Mouse (Mus musculus) 3134 (cell line): ENCODE data around the gene Zcchc10.
"Not testable (repeated sequence)": the region's sequence is repeated elsewhere in the genome, so short reads cannot be mapped to it uniquely, and the experiment has no call there.

Experiments used
- DNase-seq: peaks from one replicate; pipeline ENCODE4 v3.0.0-alpha.2; 2011; ENCODE audit warnings: low spot score; ENCODE audit not compliant: insufficient read length; ENCODE audit errors: extremely low read depth

Zcchc10 gene

GRCm38 (mm10) chr11:53324512-53324968 is at the start of gene Zcchc10:
Zcchc10 (plus strand) TSS chr11:53324679.
- peak; percentile 83 for DNase-seq

- DNase-seq: no peak
Observed at GRCm38 (mm10) chr11:53275358-53275757, 49.1 kb upstream of the Zcchc10 start.

- DNase-seq: no peak
Observed at GRCm38 (mm10) chr11:53278411-53278810, 46.1 kb upstream of the Zcchc10 start.

- no peak for DNase-seq
Observed at GRCm38 (mm10) chr11:53285885-53286284, 38.6 kb upstream of the Zcchc10 start.

- not testable (repeated sequence) for DNase-seq
Observed at GRCm38 (mm10) chr11:53290187-53290586, 34.3 kb upstream of the Zcchc10 start.

- DNase-seq: no peak
Observed at GRCm38 (mm10) chr11:53290871-53291270, 33.6 kb upstream of the Zcchc10 start.

- no peak for DNase-seq
Observed at GRCm38 (mm10) chr11:53294441-53294840, 30.0 kb upstream of the Zcchc10 start.

GRCm38 (mm10) chr11:53296880-53297279 is 27.6 kb upstream of the Zcchc10 start:
- DNase-seq: no peak

GRCm38 (mm10) chr11:53297947-53298860 is 26.3 kb upstream of the Zcchc10 start:
- DNase-seq: no peak

- peak; percentile 74 for DNase-seq
Observed at GRCm38 (mm10) chr11:53299551-53300329, 24.7 kb upstream of the Zcchc10 start.

- peak; percentile 99 for DNase-seq
Observed at GRCm38 (mm10) chr11:53300330-53301166, 23.9 kb upstream of the Zcchc10 start, which contains the start of gene Hspa4. Hspa4 (minus strand) TSS chr11:53300457.

GRCm38 (mm10) chr11:53301167-53301515 is 23.3 kb upstream of the Zcchc10 start:
- no peak for DNase-seq

- DNase-seq: peak; percentile 15
Observed at GRCm38 (mm10) chr11:53304044-53304840, 20.2 kb upstream of the Zcchc10 start.

- no peak for DNase-seq
Observed at GRCm38 (mm10) chr11:53306965-53307364, 17.5 kb upstream of the Zcchc10 start.

GRCm38 (mm10) chr11:53307558-53308065 is 16.9 kb upstream of the Zcchc10 start:
- no peak for DNase-seq

- no peak for DNase-seq
Observed at GRCm38 (mm10) chr11:53308251-53308864, 16.1 kb upstream of the Zcchc10 start.

GRCm38 (mm10) chr11:53308884-53309310 is 15.6 kb upstream of the Zcchc10 start:
- peak; percentile 42 for DNase-seq

- DNase-seq: no peak
Observed at GRCm38 (mm10) chr11:53311385-53311784, 13.1 kb upstream of the Zcchc10 start.

- DNase-seq: not testable (repeated sequence)
Observed at GRCm38 (mm10) chr11:53312823-53313222, 11.7 kb upstream of the Zcchc10 start.
